ENCODE assay signal across 28 mouse cellular contexts in the genomic region with DNA sequence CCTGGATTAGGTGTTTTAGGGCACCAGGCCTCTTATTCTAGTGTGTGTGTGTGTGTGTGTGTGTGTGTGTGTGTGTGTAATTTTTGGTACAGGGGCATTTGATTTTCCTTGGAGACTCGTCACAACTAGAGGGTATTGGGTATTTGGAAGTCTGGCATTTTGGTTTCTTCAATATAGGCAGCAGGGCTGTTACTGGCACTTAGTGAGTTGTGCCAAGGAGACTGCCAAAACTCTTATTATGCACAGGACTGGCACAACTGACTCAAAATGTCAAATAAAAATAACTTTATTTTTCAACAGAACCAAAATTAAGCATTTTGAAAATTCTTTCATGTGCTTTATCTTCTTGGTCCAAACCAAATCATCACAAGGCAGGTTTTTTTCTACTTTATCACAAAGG.
"Had no signal": no experiment of that assay in that cellular context is flagged by ENCODE, and none has a peak within 500 bp of the region (broad histone marks: within the 10 kb centered on the region; RNA-seq: fewer than 3 reads in every experiment).

No protein-coding gene starts in this region.

- H3K4me3 ChIP-seq: heart, embryonic 10.5 days; heart, embryonic 12.5 days; hindbrain, embryonic 10.5 days; hindbrain, embryonic 12.5 days; intestine, embryonic 15.5 days; layer of hippocampus, adult 2 months; left cerebral cortex, adult 2 months; limb, embryonic 10.5 days; limb, embryonic 12.5 days; liver, embryonic 13.5 days; liver, embryonic 15.5 days had no signal

- H3K4me2 ChIP-seq: heart, embryonic 12.5 days; hindbrain, embryonic 12.5 days; hindbrain, embryonic 14.5 days; intestine, embryonic 15.5 days; limb, embryonic 12.5 days; liver, embryonic 11.5 days; liver, embryonic 13.5 days; liver, embryonic 15.5 days had no signal

- H3K9me3 ChIP-seq: heart, embryonic 10.5 days; heart, embryonic 12.5 days; hindbrain, embryonic 10.5 days; hindbrain, embryonic 12.5 days; intestine, embryonic 15.5 days; limb, embryonic 10.5 days; limb, embryonic 12.5 days; liver, embryonic 13.5 days; liver, embryonic 15.5 days had no signal

- H3K36me3 ChIP-seq: heart, embryonic 10.5 days; heart, embryonic 12.5 days; hindbrain, embryonic 10.5 days; hindbrain, embryonic 12.5 days; intestine, embryonic 15.5 days; limb, embryonic 10.5 days; limb, embryonic 12.5 days; liver, embryonic 13.5 days; liver, embryonic 15.5 days had no signal

- H3K4me1 ChIP-seq: heart, embryonic 10.5 days; heart, embryonic 12.5 days; hindbrain, embryonic 10.5 days; hindbrain, embryonic 12.5 days; intestine, embryonic 15.5 days; limb, embryonic 10.5 days; limb, embryonic 12.5 days; liver, embryonic 13.5 days; liver, embryonic 15.5 days had no signal

- ATAC-seq: hindbrain, embryonic 16.5 days; inflammation-experienced regulatory T-cells, adult 6 months; intestine, embryonic 15.5 days; intestine, postnatal 0 days; liver, postnatal 0 days had no signal

- H3K9ac ChIP-seq: heart, embryonic 12.5 days; hindbrain, embryonic 12.5 days; hindbrain, embryonic 14.5 days; intestine, embryonic 15.5 days; limb, embryonic 12.5 days; liver, embryonic 13.5 days; liver, embryonic 15.5 days; liver, postnatal 0 days had no signal

- H3K27ac ChIP-seq: heart, embryonic 10.5 days; hindbrain, embryonic 10.5 days; hindbrain, embryonic 12.5 days; hindbrain, embryonic 14.5 days; intestine, embryonic 15.5 days; layer of hippocampus, adult 2 months; left cerebral cortex, adult 2 months; limb, embryonic 10.5 days; limb, embryonic 12.5 days; liver, embryonic 13.5 days; liver, embryonic 15.5 days had no signal

- H3K27me3 ChIP-seq: heart, embryonic 12.5 days; hindbrain, embryonic 12.5 days; intestine, embryonic 15.5 days; limb, embryonic 12.5 days; liver, embryonic 13.5 days; liver, embryonic 15.5 days had no signal

- DNase-seq: gastrocnemius, postnatal 10 days; gastrocnemius, postnatal 25 days; heart, adult 18-20 months; heart, postnatal 10 days; heart, postnatal 4 days; kidney, adult 18-20 months; kidney, adult 8-10 months; kidney, postnatal 10 days; kidney, postnatal 25 days; kidney, postnatal 4 days; liver; liver, embryonic 13.5 days; liver, postnatal 0 days had no signal
